Mouse (Mus musculus): ENCODE measurements around the gene Slc9a9. TPM values are rescaled to one million over a fixed set of nuclear protein-coding genes. Genes with fewer than 3 reads are reported as not detected.
A peak's percentile ranks its signal among the peaks of the same experiment; 100 is the strongest.

The Slc9a9 gene
- polyA plus RNA-seq, 2 experiments, result 1.1 to 1.3 TPM

DNA sequence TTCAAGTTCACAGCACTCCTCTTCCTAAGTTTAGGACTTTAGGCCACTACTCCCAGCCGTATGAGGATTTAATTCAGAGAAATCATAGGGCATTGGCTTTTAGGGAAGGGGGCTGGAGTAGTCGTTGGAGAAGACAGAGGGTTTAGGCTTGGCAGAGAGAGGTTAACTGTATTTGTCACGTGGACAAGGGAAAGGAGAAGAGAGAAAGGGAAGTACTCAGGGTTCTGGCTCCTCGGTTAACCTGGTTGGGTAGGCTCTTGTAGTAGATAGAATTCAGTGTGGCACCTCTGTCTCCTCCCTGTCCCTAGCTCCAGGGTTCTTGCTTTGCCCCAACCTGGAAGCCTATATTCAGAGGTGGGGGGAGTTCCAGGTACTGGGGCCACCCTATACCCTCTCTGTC, 4.5 kb upstream of the Slc9a9 start:
- 28% methylated on average over 4 of the region's 4 CpGs for WGBS (ENCODE audit: insufficient replicate concordance)
- ATAC-seq (ENCODE audit: insufficient read depth) (no peak), DNase-seq (ENCODE audit: low read depth in 3 of 3, low spot score in 3 of 3) (no peak)
- H3K36me3 ChIP-seq (replicated peaks; ENCODE audit: control insufficient read depth, insufficient read depth, low read depth), result no peaks in the 10 kb centered on the region
- TF ChIP-seq CTCF (IDR thresholded peaks at IDR 0.05; ENCODE audit: low read depth), result no peak
- TF ChIP-seq EP300 (IDR thresholded peaks at IDR 0.05; ENCODE audit: low read depth), result no peak
- H3K27me3 ChIP-seq (ENCODE audit: control insufficient read depth, insufficient read depth, low read length), result no peaks in the 10 kb centered on the region
- H3K9me3 ChIP-seq (ENCODE audit: control insufficient read depth, low read length), result no peaks in the 10 kb centered on the region
- H3K27ac ChIP-seq, result no peak overlapping the region
- no peak overlapping the region for H3K9ac ChIP-seq (replicated peaks)
- H3K4me1 ChIP-seq (replicated peaks; ENCODE audit: control insufficient read depth in 2 of 2, insufficient read depth in 2 of 2, low read length in 1 of 2), result peaks cover 0 to 4% of the 10 kb centered on the region in 2 experiments; a peak in 2 of 4 replicates
- H3K4me2 ChIP-seq (ENCODE audit: low read depth), result no peak overlapping the region
- no peak overlapping the region for H3K4me3 ChIP-seq (ENCODE audit: insufficient read depth in 1 of 2, low read depth in 2 of 2, low read length in 2 of 2)

DNA sequence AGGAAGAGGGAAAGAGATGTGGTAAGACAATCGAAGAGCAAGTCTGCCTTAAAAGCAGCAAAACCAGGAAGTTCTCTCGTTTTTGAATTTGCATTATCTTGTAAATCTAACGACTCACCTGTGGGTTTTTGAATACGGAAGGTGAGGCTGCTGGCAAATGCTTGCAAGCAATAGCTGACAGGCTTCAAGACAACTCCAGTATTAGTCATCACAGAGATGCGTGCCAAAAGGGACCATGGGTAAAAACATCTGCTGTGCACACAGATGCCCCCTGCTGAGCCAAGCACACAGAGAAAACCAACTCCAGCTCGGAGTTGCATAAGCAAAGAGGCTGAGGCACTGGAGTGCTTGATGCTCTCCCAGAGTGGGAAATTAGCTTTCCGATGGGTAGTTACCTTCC, 1.1 kb upstream of the Slc9a9 start:
- Histone ChIP-seq H3K27ac (no peak overlapping the region), H3K9ac (replicated peaks) (no peak overlapping the region), H3K4me3 (ENCODE audit: insufficient read depth in 1 of 2, low read depth in 2 of 2, low read length in 2 of 2) (no peak overlapping the region), H3K4me1 (replicated peaks; ENCODE audit: control insufficient read depth in 2 of 2, insufficient read depth in 2 of 2, low read length in 1 of 2) (peaks cover 0 to 6% of the 10 kb centered on the region in 2 experiments; a peak in 2 of 4 replicates), H3K27me3 (ENCODE audit: control insufficient read depth, insufficient read depth, low read length) (no peaks in the 10 kb centered on the region), H3K9me3 (ENCODE audit: control insufficient read depth, low read length) (no peaks in the 10 kb centered on the region), H3K36me3 (replicated peaks; ENCODE audit: control insufficient read depth, insufficient read depth, low read depth) (no peaks in the 10 kb centered on the region), H3K4me2 (ENCODE audit: low read depth) (no peak overlapping the region)
- WGBS (ENCODE audit: insufficient replicate concordance), result 34% methylated on average over 7 of the region's 7 CpGs
- DNase-seq (ENCODE audit: low read depth in 3 of 3, low spot score in 3 of 3) (no peak), ATAC-seq (ENCODE audit: insufficient read depth) (no peak)
- TF ChIP-seq CTCF (IDR thresholded peaks at IDR 0.05; ENCODE audit: low read depth) (peak; percentile 23), EP300 (IDR thresholded peaks at IDR 0.05; ENCODE audit: low read depth) (no peak)

DNA sequence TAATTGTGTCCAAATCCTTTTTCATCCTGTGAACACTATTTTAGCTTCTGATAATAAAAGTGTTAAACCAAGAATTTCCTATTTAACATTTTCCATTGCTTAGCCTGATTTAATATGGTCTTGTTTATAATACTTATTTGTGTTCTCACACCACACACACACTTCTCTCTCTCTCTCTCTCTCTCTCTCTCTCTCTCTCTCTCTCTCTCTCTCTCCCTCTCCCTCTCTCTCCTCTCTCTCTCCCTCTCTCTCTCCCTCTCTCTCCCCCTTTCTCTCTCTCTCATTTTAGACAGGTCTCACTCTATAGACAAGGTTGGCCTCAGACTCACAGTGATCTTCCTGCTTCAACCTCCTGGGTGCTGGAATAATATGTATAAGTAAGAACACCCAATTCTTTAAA, 995 bp downstream of the Slc9a9 start:
- Histone ChIP-seq H3K4me1 (replicated peaks; ENCODE audit: control insufficient read depth in 2 of 2, insufficient read depth in 2 of 2, low read length in 1 of 2) (peaks cover 0 to 6% of the 10 kb centered on the region in 2 experiments; a peak in 2 of 4 replicates), H3K27ac (no peak overlapping the region), H3K9ac (replicated peaks) (no peak overlapping the region), H3K4me2 (ENCODE audit: low read depth) (peak overlapping the region; percentile 69; the same call in 1 of the 2 replicates), H3K36me3 (replicated peaks; ENCODE audit: control insufficient read depth, insufficient read depth, low read depth) (no peaks in the 10 kb centered on the region), H3K27me3 (ENCODE audit: control insufficient read depth, insufficient read depth, low read length) (no peaks in the 10 kb centered on the region), H3K9me3 (ENCODE audit: control insufficient read depth, low read length) (no peaks in the 10 kb centered on the region), H3K4me3 (ENCODE audit: insufficient read depth in 1 of 2, low read depth in 2 of 2, low read length in 2 of 2) (0 out of 4 replicates have a peak overlapping the region, but pooled peaks of 1 of the 2 experiments have one; percentile 54)
- DNase-seq (ENCODE audit: low read depth in 3 of 3, low spot score in 3 of 3) (no peak), ATAC-seq (ENCODE audit: insufficient read depth) (no peak)
- TF ChIP-seq CTCF (IDR thresholded peaks at IDR 0.05; ENCODE audit: low read depth), result no peak
- TF ChIP-seq EP300 (IDR thresholded peaks at IDR 0.05; ENCODE audit: low read depth), result no peak

DNA sequence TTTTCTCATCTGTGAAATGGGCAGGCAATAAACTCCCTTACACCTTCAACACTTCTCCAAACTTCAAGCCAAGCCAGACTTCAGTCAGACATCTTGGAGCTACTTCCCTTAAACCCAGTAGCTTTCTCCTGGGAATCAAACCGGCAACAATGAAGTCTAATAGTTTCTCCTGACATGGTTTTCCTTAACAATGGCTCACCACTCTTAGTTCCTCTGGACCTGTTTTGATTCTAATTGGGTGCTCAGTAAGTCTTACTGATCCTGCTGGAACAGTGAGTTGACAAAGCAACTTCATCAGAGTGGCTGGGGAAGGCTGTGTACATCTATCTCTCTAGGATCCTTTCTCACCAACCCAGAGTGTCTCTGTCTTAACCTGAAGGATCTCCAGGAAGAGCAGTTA, 5.0 kb downstream of the Slc9a9 start:
- Histone ChIP-seq H3K27ac (no peak overlapping the region), H3K9ac (replicated peaks) (no peak overlapping the region), H3K27me3 (ENCODE audit: control insufficient read depth, insufficient read depth, low read length) (no peaks in the 10 kb centered on the region), H3K4me2 (ENCODE audit: low read depth) (no peak overlapping the region), H3K36me3 (replicated peaks; ENCODE audit: control insufficient read depth, insufficient read depth, low read depth) (no peaks in the 10 kb centered on the region), H3K4me1 (replicated peaks; ENCODE audit: control insufficient read depth in 2 of 2, insufficient read depth in 2 of 2, low read length in 1 of 2) (peaks cover 0 to 5% of the 10 kb centered on the region in 2 experiments; a peak in 2 of 4 replicates), H3K9me3 (ENCODE audit: control insufficient read depth, low read length) (no peaks in the 10 kb centered on the region), H3K4me3 (ENCODE audit: insufficient read depth in 1 of 2, low read depth in 2 of 2, low read length in 2 of 2) (no peak overlapping the region)
- ATAC-seq (ENCODE audit: insufficient read depth), result no peak
- WGBS (ENCODE audit: insufficient replicate concordance), result 65% methylated on average over 1 of the region's 1 CpGs
- no peak for TF ChIP-seq CTCF (IDR thresholded peaks at IDR 0.05; ENCODE audit: low read depth)
- no peak for TF ChIP-seq EP300 (IDR thresholded peaks at IDR 0.05; ENCODE audit: low read depth)
- no peak for DNase-seq (ENCODE audit: low read depth in 3 of 3, low spot score in 3 of 3)

DNA sequence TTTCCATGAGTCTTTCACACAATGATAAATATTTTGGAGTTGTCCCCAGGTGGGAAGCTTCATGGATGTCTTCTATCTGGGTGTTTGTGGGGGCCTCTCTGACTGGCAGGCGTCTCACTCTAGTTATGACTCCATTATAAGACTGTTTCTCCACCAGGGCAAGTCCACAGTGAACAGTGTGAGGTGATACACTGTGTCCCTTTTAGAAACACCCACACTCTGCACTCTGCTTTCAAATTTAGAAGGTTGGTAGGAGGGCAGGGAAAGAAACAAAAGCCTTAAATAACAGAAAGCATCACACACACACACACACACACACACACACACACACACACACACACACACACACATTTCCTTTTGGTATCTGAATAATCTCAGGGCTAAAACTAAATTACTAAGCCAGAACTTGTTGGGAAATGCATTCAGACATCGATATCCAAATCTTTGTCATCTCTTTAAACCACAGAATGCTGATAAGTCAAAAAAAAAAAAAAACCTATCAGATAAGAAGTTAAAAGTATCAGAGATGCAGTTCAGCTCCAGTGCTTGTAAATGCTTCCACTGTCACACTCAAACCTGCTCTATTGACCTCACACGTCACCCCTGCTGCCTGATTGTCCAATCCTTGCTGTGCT, 8.4 kb downstream of the Slc9a9 start:
- TF ChIP-seq EP300 (IDR thresholded peaks at IDR 0.05; ENCODE audit: low read depth), result no peak
- no peak for TF ChIP-seq CTCF (IDR thresholded peaks at IDR 0.05; ENCODE audit: low read depth)
- Histone ChIP-seq H3K27ac (no peak overlapping the region), H3K9ac (replicated peaks) (no peak overlapping the region), H3K27me3 (ENCODE audit: control insufficient read depth, insufficient read depth, low read length) (no peaks in the 10 kb centered on the region), H3K4me3 (ENCODE audit: insufficient read depth in 1 of 2, low read depth in 2 of 2, low read length in 2 of 2) (no peak overlapping the region), H3K36me3 (replicated peaks; ENCODE audit: control insufficient read depth, insufficient read depth, low read depth) (no peaks in the 10 kb centered on the region), H3K9me3 (ENCODE audit: control insufficient read depth, low read length) (no peaks in the 10 kb centered on the region), H3K4me1 (replicated peaks; ENCODE audit: control insufficient read depth in 2 of 2, insufficient read depth in 2 of 2, low read length in 1 of 2) (no peaks in the 10 kb centered on the region), H3K4me2 (ENCODE audit: low read depth) (no peak overlapping the region)
- ATAC-seq (ENCODE audit: insufficient read depth), result no peak
- 53% methylated on average over 3 of the region's 3 CpGs for WGBS (ENCODE audit: insufficient replicate concordance)
- DNase-seq (ENCODE audit: low read depth in 3 of 3, low spot score in 3 of 3), result no peak
